Mouse (Mus musculus) heart, embryonic 13.5 days (tissue): ENCODE data around the gene Bsdc1. TPM values are rescaled to one million over a fixed set of nuclear protein-coding genes. Genes with fewer than 3 reads are reported as not detected.

Experiments
- ATAC-seq: fragments of 200-750 bp; cut with Nextera tagmentation; 2 replicates; pipeline ENCODE4 v1.8.0; 2017; ENCODE audit warnings: moderate TSS enrichment; ENCODE audit not compliant: insufficient number of reproducible peaks, low FRiP score, low TSS enrichment; ENCODE audit errors: extremely low read depth
- H3K27ac ChIP-seq: fragments of 300-500 bp; sonication (generic); replicated peaks from 2 replicates; pipeline ENCODE4 v1.5.1; 2015; ENCODE audit warnings: moderate library complexity, mild to moderate bottlenecking, inconsistent platforms
- H3K27me3 ChIP-seq: fragments of 300-500 bp; sonication (generic); replicated peaks from 2 replicates; pipeline ENCODE4 v1.6.1; 2015; ENCODE audit warnings: mild to moderate bottlenecking, inconsistent platforms
- H3K36me3 ChIP-seq: fragments of 300-500 bp; sonication (generic); 2 replicates; pipeline ENCODE4 v1.6.1; 2015; ENCODE audit warnings: mild to moderate bottlenecking, inconsistent platforms
- H3K4me1 ChIP-seq: fragments of 300-500 bp; sonication (generic); 2 replicates; pipeline ENCODE4 v1.6.1; 2015; ENCODE audit warnings: inconsistent platforms
- H3K4me2 ChIP-seq: fragments of 300-500 bp; sonication (generic); 2 replicates; pipeline ENCODE4 v1.6.1; 2015; ENCODE audit warnings: inconsistent platforms, mild to moderate bottlenecking, moderate library complexity
- H3K4me3 ChIP-seq: fragments of 300-500 bp; sonication (generic); 2 replicates; pipeline ENCODE4 v1.5.1; 2015; ENCODE audit warnings: moderate library complexity, mild to moderate bottlenecking, inconsistent platforms
- H3K9ac ChIP-seq: fragments of 300-500 bp; sonication (generic); 2 replicates; pipeline ENCODE4 v1.6.1; 2015; ENCODE audit warnings: inconsistent platforms, mild to moderate bottlenecking, moderate library complexity
- H3K9me3 ChIP-seq: fragments of 300-500 bp; sonication (generic); 2 replicates; pipeline ENCODE4 v1.6.1; 2016; ENCODE audit warnings: inconsistent platforms
- WGBS: fragments of 180-500 bp; shearing (Covaris S2); methylation state at CpG from one replicate; pipeline ENCODE4 v1.1.7; 2015; ENCODE audit warnings: mixed read lengths; 5-methylcytosine and 5-hydroxymethylcytosine counted together
- polyA plus RNA-seq: library from polyadenylated mRNA; unstranded; fragments of >200 nt; fragmentation: Nextera tagmentation; extraction: Ambion mirVana; gene quantifications from 2 replicates; pipeline ENCODE4 v1.2.1, GENCODE M21; 2015

Gene Bsdc1
- polyA plus RNA-seq, 1 experiment from 2014 or later = 25.4 TPM

DNA sequence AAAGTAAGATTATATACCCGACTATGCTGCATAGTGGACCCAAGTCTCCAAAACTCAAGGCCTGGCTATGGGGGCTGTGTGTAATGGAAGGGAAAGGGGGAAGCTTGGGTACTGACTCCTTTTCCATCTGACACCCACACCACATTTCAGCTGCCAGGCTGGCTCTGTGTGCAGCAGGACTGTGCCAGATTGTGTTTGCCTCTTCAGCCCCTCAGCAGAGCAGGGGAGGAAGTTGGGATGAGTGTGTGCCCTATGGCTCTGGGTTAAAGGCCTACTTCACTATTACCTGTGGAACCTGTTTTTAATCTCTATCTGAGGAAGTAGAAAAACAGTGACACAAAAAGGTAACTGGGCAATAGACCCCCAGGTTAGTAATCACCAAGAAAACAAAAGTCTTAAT lies 19.7 kb downstream of the Bsdc1 start:
- no peak for ATAC-seq
- Histone ChIP-seq H3K4me3 (no peak overlapping the region), H3K4me1 (no peaks in the 10 kb centered on the region), H3K9me3 (no peaks in the 10 kb centered on the region), H3K9ac (no peak overlapping the region), H3K4me2 (no peak overlapping the region), H3K36me3 (peaks cover 97% of the 10 kb centered on the region), H3K27ac (no peak overlapping the region), H3K27me3 (no peaks in the 10 kb centered on the region)
- WGBS = 77% methylated on average over 1 of the region's 1 CpGs

DNA sequence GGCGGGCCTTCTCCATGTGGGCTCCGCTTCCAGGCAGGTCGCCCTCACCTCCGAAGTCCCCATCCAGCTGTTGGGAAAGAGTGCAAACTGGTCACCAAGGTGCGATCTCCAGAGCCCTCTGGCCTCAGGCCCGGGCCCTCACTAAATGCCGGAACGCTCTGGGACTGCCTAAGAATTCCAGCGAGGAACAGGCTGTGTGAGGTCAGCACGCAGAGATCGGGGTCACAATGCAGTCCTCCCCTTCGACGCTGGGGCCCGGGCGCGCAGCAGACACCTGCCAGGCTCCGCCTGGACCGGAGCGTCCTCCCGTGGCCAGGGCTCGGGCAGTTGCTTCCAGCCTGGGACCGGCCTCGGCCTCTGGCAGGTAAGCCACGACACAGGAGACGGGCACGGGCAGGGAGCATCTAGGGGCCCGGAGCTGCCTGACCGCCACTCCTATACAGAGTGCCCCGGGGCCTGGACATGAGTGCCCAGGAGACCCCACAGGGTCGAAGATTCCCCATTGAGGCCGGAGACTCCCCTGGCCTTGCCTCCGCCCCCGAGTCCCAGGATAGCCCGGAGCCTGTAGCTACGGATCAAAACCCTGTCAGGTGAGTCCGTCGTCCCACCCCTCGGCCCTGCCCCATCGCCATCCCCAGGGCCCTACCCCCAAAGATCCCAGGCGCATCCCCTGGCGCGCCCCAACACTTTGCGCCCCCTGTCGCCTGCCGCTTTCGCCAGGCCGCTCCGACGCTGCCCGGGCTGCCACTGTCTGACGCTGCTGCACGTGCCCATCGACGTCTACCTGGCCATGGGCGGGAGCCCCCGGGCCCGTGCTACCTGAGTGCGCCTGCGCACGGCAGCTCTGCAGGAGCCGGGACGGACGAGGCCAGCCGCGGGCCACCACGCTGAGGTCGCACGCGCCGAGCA lies 29.8 kb downstream of the Bsdc1 start, which contains the start of the genes Tssk3 and Fam229a:
TSS of gene Tssk3 (minus strand) at position 51 of the 909 bp plus-strand sequence.
TSS of gene Fam229a (plus strand) at position 219 of the 909 bp plus-strand sequence.
- WGBS = 4% methylated on average over 70 of the region's 70 CpGs
- no peak for ATAC-seq

DNA sequence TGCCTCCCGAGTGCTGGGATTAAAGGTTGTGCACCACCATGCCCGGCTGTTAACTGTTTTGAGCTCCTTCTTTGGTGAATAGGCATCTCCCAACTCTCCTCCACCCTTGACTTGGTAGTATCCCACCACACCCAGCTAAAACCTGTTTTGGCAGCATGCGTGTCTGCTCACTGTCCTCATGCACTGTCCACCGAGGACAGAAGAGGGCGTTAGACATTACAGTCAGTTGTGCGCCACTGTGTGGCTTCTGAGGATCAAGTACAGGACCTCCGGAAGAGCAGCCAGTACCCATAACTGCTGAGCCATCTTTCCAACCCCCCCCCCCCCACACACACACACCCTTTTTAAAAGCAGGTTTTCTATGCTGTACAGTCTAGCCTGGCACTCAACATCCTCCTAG lies 33.3 kb downstream of the Bsdc1 start:
- ATAC-seq = no peak

More for the DNA sequence above, 29.8 kb downstream of the Bsdc1 start, which contains the start of the genes Tssk3 and Fam229a:
- H3K9ac ChIP-seq = peak within 1 kb of the TSS; percentile 72
- peak within 1 kb of the TSS; percentile 51 for H3K4me3 ChIP-seq
- peak within 1 kb of the TSS; percentile 76 for H3K4me2 ChIP-seq
- H3K27me3 ChIP-seq = peaks cover 43% of the 10 kb centered on the region
- peaks cover 33% of the 10 kb centered on the region for H3K36me3 ChIP-seq
- peaks cover 26% of the 10 kb centered on the region for H3K4me1 ChIP-seq
- no peak within 1 kb of the TSS for H3K27ac ChIP-seq
- no peaks in the 10 kb centered on the region for H3K9me3 ChIP-seq

DNA sequence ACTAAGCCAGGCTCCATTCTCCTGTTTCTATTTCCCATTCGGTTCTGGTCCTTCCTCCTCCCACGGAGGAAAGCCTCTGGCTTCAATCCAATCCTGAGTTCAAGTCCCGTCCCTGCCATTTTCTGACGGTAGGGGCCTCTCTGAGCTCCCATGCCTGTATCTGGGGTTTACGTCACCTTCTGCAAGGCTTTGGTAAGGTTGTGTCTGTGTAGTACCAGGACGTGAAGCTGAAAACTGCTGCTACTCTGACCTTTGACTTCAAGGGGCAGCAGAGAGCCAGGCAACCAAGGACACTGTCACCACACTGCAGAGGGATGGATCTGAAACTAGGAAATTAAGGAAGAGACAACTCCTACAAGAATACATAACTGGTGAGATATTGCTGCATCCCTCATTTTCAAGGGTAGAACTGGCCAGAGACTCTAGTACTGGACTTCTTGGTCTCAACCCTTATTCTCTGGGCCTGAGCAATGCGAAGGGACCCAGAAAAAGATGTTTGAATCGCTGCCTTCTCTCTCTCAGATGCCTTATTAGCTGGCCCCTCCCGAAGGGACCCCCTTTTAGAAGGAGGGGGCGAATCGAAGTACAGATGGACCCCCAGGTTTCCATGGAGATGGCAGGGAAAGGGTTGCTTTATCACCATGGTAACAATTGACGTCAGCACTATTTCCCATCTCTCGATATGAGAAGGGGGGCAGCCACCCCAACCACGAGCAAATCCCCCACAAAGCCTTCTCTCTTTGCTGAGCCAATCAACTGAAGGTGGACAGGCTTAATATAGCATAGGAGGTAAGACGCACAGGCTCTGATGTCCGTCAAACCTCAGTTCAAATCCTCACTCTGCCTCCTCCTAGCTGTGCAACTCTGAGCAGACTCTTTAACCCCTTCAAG lies 34.5 kb downstream of the Bsdc1 start:
- no peak for ATAC-seq
- H3K4me3 ChIP-seq = no peak overlapping the region
- WGBS = 25% methylated on average over 16 of the region's 16 CpGs

More for the DNA sequence above, 33.3 kb downstream of the Bsdc1 start:
- no peak overlapping the region for H3K4me2 ChIP-seq
- H3K36me3 ChIP-seq = peaks cover under 1% of the 10 kb centered on the region
- 57% methylated on average over 7 of the region's 7 CpGs for whole genome bisulfite sequencing
- H3K9ac ChIP-seq = no peak overlapping the region
- peaks cover 47% of the 10 kb centered on the region for H3K4me1 ChIP-seq
- peaks cover 36% of the 10 kb centered on the region for H3K27me3 ChIP-seq
- H3K9me3 ChIP-seq = no peaks in the 10 kb centered on the region
- H3K27ac ChIP-seq = peak overlapping the region; percentile 85
- H3K4me3 ChIP-seq = no peak overlapping the region

DNA sequence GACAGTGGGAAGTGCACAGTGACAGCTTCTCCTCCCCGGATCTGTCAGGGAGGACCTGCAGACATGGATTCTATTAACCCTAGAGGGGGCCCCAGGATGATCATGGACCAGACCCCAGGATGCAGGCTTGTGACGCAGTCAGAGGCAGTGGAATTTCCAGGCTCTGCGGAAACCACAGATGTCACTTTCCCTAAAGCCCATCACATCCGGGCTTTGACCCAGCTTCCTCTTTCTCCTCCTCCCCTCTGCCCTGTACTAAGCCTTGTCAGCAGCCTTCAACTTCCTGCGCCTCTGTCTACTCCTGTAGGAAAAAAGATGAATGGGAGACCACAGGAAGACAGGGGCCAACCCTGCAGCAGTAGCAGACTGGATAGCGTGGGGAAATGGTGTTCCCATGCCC lies 35.2 kb downstream of the Bsdc1 start:
- peaks cover 50% of the 10 kb centered on the region for H3K4me1 ChIP-seq
- peaks cover 16% of the 10 kb centered on the region for H3K27me3 ChIP-seq
- H3K4me2 ChIP-seq = peak overlapping the region; percentile 0; the same call in 1 of the 2 replicates
- no peak overlapping the region for H3K4me3 ChIP-seq
- WGBS = 27% methylated on average over 6 of the region's 6 CpGs
- H3K9me3 ChIP-seq = no peaks in the 10 kb centered on the region
- no peak overlapping the region; the same call in 1 of the 2 replicates for H3K9ac ChIP-seq
- peak overlapping the region; percentile 85 for H3K27ac ChIP-seq
- no peaks in the 10 kb centered on the region for H3K36me3 ChIP-seq
- no peak for ATAC-seq

More for the DNA sequence above, 34.5 kb downstream of the Bsdc1 start:
- Histone ChIP-seq H3K27me3 (peaks cover 23% of the 10 kb centered on the region), H3K4me1 (peaks cover 53% of the 10 kb centered on the region), H3K36me3 (no peaks in the 10 kb centered on the region), H3K4me2 (peak overlapping the region; percentile 0; the same call in 1 of the 2 replicates), H3K27ac (peak overlapping the region; percentile 85), H3K9me3 (no peaks in the 10 kb centered on the region), H3K9ac (no peak overlapping the region; the same call in 1 of the 2 replicates)

DNA sequence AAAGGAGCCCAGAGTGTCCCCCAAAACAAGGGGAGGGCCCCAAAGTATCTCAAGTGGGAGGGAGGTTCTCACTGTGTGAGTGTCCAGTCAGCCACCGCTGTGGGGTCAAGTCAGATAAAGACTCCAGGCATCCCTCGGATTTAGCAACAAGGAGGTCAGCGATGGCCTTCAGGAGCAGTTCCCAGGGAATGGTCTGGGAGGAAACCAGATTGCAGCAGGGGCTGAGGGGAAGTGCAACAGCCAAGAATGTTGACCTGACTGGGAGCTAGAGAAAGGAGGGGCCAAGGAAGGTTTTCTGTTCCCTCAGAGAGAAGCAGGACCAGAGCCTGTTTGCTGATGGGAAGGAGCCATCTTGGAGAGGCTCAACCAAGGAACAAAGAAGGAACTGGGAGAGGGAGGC lies 37.6 kb downstream of the Bsdc1 start:
- no peak overlapping the region for H3K4me3 ChIP-seq
- H3K4me1 ChIP-seq = peaks cover 69% of the 10 kb centered on the region
- no peaks in the 10 kb centered on the region for H3K9me3 ChIP-seq
- H3K27ac ChIP-seq = peak overlapping the region; percentile 96
- no peaks in the 10 kb centered on the region for H3K27me3 ChIP-seq
- no peak for ATAC-seq
- no peak overlapping the region for H3K4me2 ChIP-seq
- WGBS = 13% methylated on average over 3 of the region's 3 CpGs
- H3K36me3 ChIP-seq = no peaks in the 10 kb centered on the region
- H3K9ac ChIP-seq = no peak overlapping the region

DNA sequence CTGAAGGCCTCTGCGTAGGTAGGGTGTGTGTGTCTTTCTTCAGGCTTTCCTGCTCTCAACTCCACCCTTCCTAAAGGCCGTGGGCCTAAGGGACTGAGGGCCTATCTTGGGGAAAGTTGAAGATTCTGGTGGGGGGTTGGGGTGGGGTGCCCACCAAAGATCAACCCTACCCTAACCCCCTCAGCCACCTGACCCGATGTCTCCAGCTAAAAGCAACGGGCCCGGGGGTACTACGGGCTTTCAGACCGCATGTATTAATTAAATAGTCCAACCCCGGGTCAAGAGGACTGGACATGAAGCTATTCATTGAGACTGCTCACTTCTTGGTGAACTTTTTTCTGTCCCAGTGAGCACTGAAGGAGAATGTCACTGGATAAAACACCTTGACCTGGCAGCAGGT lies 38.6 kb downstream of the Bsdc1 start:
- 78% methylated on average over 8 of the region's 8 CpGs for WGBS
- peak overlapping the region; percentile 90 for H3K9ac ChIP-seq
- peak overlapping the region; percentile 81 for H3K4me2 ChIP-seq
- no peaks in the 10 kb centered on the region for H3K9me3 ChIP-seq
- ATAC-seq = no peak
- H3K27ac ChIP-seq = peak overlapping the region; percentile 96
- peak overlapping the region; percentile 66 for H3K4me3 ChIP-seq
- no peaks in the 10 kb centered on the region for H3K36me3 ChIP-seq
- peaks cover 74% of the 10 kb centered on the region for H3K4me1 ChIP-seq
- no peaks in the 10 kb centered on the region for H3K27me3 ChIP-seq

DNA sequence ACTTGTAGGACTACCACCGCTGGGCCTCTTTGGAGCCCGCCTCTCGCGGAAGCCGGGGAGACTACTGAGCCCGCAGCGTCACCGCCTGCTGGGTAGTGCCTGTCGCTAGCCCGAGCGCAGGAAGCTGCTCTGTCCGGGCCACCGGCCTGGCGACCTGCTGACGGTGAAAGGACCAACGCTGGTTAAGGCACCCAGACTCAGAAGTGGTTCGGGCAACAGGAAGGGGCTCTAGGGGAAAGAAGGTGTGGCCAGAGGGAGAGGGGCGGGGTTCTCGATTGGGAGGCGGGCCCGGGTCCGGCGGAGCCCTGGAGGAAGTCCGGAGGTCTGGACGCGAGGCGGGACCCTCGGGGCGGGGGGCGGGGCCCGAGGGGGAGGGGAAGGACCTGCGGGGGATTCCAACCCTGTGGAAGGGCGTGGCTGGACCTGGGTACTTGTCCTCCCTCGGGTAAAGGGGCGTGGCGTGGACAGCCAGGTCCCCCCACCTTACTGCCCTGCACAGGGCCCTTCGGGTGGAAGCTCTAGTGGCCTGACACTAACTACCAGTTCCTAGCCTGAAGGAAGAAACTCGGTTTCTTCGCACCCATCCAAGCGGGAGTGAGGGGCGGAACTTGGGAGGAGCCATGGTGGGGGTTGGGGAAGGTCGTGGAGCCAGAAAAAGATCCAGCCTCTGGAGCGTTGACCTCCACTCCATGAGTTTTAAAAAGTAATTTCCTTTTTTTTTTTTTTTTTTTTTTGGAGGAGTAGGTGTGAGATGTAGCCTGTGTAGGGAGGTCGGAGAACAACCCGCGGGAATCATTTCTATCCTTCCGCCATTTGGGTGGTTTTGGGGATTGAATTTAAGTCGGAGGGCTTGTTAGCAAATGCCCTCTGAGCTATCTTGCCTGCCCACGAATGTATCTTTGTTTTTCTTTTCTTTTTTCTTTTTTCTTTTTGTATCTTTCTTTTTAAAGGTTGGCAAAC lies 39.5 kb downstream of the Bsdc1 start:
- Histone ChIP-seq H3K9me3 (no peaks in the 10 kb centered on the region), H3K4me1 (peaks cover 67% of the 10 kb centered on the region), H3K36me3 (no peaks in the 10 kb centered on the region), H3K27me3 (no peaks in the 10 kb centered on the region), H3K4me2 (peak overlapping the region; percentile 81), H3K27ac (peak overlapping the region; percentile 96), H3K9ac (peak overlapping the region; percentile 90), H3K4me3 (peak overlapping the region; percentile 66)
- 2% methylated on average over 47 of the region's 49 CpGs for WGBS
- ATAC-seq = peak; percentile 81

DNA sequence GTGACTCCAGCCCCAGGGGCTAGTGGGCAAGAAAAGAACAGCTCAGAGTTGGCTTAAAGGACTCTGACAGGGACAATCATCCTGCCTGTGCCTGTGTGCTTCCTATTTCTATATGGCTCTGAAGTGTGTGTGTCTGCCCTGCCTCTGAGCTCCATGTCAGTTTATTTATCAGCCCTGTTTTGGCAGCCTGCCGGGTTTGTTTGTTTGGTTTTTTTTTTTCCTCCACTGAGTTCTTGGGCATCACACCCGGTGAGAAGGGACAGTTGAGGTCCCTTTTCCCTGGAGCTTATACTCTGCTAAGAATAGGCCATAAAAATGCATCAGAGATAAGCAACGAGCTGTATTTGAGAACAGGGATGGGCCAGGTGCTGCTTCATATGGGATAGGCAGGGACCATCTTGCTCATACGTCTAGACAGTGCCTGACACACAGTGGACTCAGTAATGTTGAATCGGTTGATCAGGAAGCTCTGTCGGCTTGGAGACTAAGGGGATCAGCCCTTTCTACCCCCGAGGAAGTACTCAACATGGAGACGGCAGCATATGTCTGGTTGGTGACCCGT lies 41.0 kb downstream of the Bsdc1 start:
- H3K4me1 ChIP-seq = peaks cover 53% of the 10 kb centered on the region
- H3K36me3 ChIP-seq = no peaks in the 10 kb centered on the region
- H3K9me3 ChIP-seq = no peaks in the 10 kb centered on the region
- H3K27ac ChIP-seq = peak overlapping the region; percentile 53
- no peak overlapping the region for H3K4me3 ChIP-seq
- no peak for ATAC-seq
- H3K27me3 ChIP-seq = no peaks in the 10 kb centered on the region
- WGBS = 44% methylated on average over 9 of the region's 9 CpGs
- peak overlapping the region; percentile 25 for H3K9ac ChIP-seq
- no peak overlapping the region for H3K4me2 ChIP-seq

DNA sequence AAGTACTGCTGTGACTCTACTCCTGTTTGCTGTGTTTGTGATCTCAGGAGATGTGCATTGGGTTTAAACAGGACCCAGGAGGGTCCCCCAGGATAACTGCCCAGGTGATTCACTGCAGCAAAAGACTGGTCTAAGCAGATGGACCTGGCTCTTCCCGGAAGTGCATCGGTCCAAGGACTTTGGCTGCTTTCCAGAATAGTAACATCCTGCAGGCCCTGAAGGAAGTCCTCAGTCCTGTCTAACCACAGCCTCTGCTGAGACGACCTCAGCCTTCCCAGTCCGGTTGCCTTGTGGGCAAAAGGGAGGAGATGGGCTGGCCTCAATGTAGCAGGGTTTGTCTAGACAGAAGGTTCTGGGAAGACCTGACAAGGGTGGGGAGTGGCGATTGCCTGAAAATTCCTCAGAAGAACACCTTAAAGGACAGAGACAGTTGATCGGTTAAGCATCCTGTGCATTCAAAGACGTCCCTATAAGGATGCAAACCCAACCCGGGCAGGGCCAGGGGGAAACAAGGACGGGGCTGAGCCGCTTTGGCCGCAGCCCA lies 41.6 kb downstream of the Bsdc1 start:
- no peaks in the 10 kb centered on the region for H3K27me3 ChIP-seq
- no peak overlapping the region for H3K4me3 ChIP-seq
- peak overlapping the region; percentile 53 for H3K27ac ChIP-seq
- peak overlapping the region; percentile 58 for H3K9ac ChIP-seq
- WGBS = 58% methylated on average over 11 of the region's 11 CpGs
- no peaks in the 10 kb centered on the region for H3K36me3 ChIP-seq
- H3K9me3 ChIP-seq = no peaks in the 10 kb centered on the region
- no peak overlapping the region for H3K4me2 ChIP-seq
- H3K4me1 ChIP-seq = peaks cover 58% of the 10 kb centered on the region
- ATAC-seq = no peak
